Mouse (Mus musculus): ENCODE measurements around the gene Cbx2. TPM values are rescaled to one million over a fixed set of nuclear protein-coding genes. Genes with fewer than 3 reads are reported as not detected.

The Cbx2 gene
- total RNA-seq, 2 experiments from 2014 or later = 3.2 to 3.9 TPM

Other genes starting within 250 kb of the Cbx2 start
- under 1 TPM; 0.11 to 0.14 TPM for gene Rbfox3, start 111.4 kb upstream of the Cbx2 start, total RNA-seq (2021)
- not detected for gene Enpp7, start 34.8 kb upstream of the Cbx2 start, total RNA-seq (2021)
- gene Cbx8, start 18.0 kb downstream of the Cbx2 start, total RNA-seq (2021) = 1 to 10 TPM; 5.3 to 9.1 TPM
- 10 to 100 TPM; 11.5 to 13.6 TPM for gene Cbx4, start 63.3 kb downstream of the Cbx2 start, total RNA-seq (2021)
- gene Tbc1d16, start 205.5 kb downstream of the Cbx2 start, total RNA-seq (2021) = 10 to 100 TPM; 57.7 to 67.8 TPM
- gene Ccdc40, start 205.6 kb downstream of the Cbx2 start, total RNA-seq (2021) = under 1 TPM in 1 of 2 experiments, not detected in 1; 0.38 TPM
- 10 to 100 TPM; 79.4 to 86.8 TPM for gene Gaa, start 244.9 kb downstream of the Cbx2 start, total RNA-seq (2021)

Data from heart, postnatal 36 days (tissue).